Mouse (Mus musculus) monocyte, adult 5-6 weeks (primary cell): ENCODE data around the gene Zer1. TPM values are rescaled to one million over a fixed set of nuclear protein-coding genes. Genes with fewer than 3 reads are reported as not detected.
A peak's percentile ranks its signal among the peaks of the same experiment; 100 is the strongest.
"Not testable (repeated sequence)": the region's sequence is repeated elsewhere in the genome, so short reads cannot be mapped to it uniquely, and the experiment has no call there.

Experiments
- ATAC-seq: fragments of 153-309, 156-312 bp; replicated peaks from 2 replicates; pipeline ENCODE4 v1.8.0; 2017; ENCODE audit warnings: mild to moderate bottlenecking; ENCODE audit not compliant: low TSS enrichment, insufficient number of reproducible peaks, severe bottlenecking, poor library complexity, low FRiP score
- total RNA-seq: library from RNA; stranded (forward); fragments of 200-1000, 200-491, 200-594 nt; gene quantifications from 3 replicates; pipeline ENCODE4 v1.2.3, GENCODE M21; 2017

Gene Zer1
- total RNA-seq, 1 experiment from 2014 or later: 10.0 TPM

- 0 out of 2 replicates have a peak, but pooled peaks have one; percentile 18 for ATAC-seq
Observed at GRCm38 (mm10) chr2:30062249-30063093, 61.9 kb downstream of the Zer1 start.

- no peak for ATAC-seq
Observed at GRCm38 (mm10) chr2:30061215-30062166, 62.9 kb downstream of the Zer1 start.

GRCm38 (mm10) chr2:30058418-30058817 is 66.0 kb downstream of the Zer1 start:
- ATAC-seq: no peak

GRCm38 (mm10) chr2:30057223-30057904 is 67.0 kb downstream of the Zer1 start, which contains the start of gene Set:
Set (plus strand) TSS chr2:30057378.
- ATAC-seq: 0 out of 2 replicates have a peak, but pooled peaks have one; percentile 22

- no peak for ATAC-seq
Observed at GRCm38 (mm10) chr2:30056736-30057135, 67.6 kb downstream of the Zer1 start.

GRCm38 (mm10) chr2:30055310-30055709 is 69.1 kb downstream of the Zer1 start:
- not testable (repeated sequence) for ATAC-seq

GRCm38 (mm10) chr2:30051992-30052761 is 72.2 kb downstream of the Zer1 start:
- ATAC-seq: no peak

GRCm38 (mm10) chr2:30049831-30050230 is 74.6 kb downstream of the Zer1 start:
- ATAC-seq: no peak

GRCm38 (mm10) chr2:30048699-30049388 is 75.5 kb downstream of the Zer1 start, which contains the start of gene Wdr34:
Wdr34 (minus strand) TSS chr2:30048881.
- peak; percentile 92 for ATAC-seq

GRCm38 (mm10) chr2:30048101-30048501 is 76.3 kb downstream of the Zer1 start:
- no peak for ATAC-seq

Other genes with a start within 250 kb of the Zer1 start
- 76.9 to 105 TPM (median 89.7 TPM) in 3 replicates for gene Odf2, start 235.4 kb downstream of the Zer1 start, total RNA-seq
- gene Gle1, start 189.2 kb downstream of the Zer1 start, total RNA-seq: 62.8 to 92.3 TPM (median 86.3 TPM) in 3 replicates
- gene Sptan1, start 159.0 kb downstream of the Zer1 start, total RNA-seq: 296 to 354 TPM (median 326 TPM) in 3 replicates
- not detected in 3 replicates for gene Wdr34, start 75.7 kb downstream of the Zer1 start, total RNA-seq
- 427 to 462 TPM (median 441 TPM) in 3 replicates for gene Set, start 67.2 kb downstream of the Zer1 start, total RNA-seq
- 0.38 to 1.1 TPM (median 0.39 TPM) in 3 replicates for gene Pkn3, start 46.9 kb downstream of the Zer1 start, total RNA-seq
- gene Zdhhc12, start 30.9 kb downstream of the Zer1 start, total RNA-seq: 2.6 to 7.1 TPM (median 6.6 TPM) in 3 replicates
- 33.8 to 54.8 TPM (median 52.4 TPM) in 3 replicates for gene Tbc1d13, start 9.2 kb upstream of the Zer1 start, total RNA-seq
- gene Endog, start 46.9 kb upstream of the Zer1 start, total RNA-seq: 2.9 to 7.7 TPM (median 3.3 TPM) in 3 replicates
- gene Spout1, start 53.9 kb upstream of the Zer1 start, total RNA-seq: 5.2 to 12.6 TPM (median 8.4 TPM) in 3 replicates
- gene Kyat1, start 81.3 kb upstream of the Zer1 start, total RNA-seq: 1.2 to 4.5 TPM (median 2.9 TPM) in 3 replicates
- gene Lrrc8a, start 113.1 kb upstream of the Zer1 start, total RNA-seq: 8.1 to 13.5 TPM (median 9.8 TPM) in 3 replicates
- 1.8 to 2.0 TPM in 2 of 3 replicates, not detected in the other for gene Gm28035, start 116.0 kb upstream of the Zer1 start, total RNA-seq
- gene Phyhd1, start 141.6 kb upstream of the Zer1 start, total RNA-seq: 1.2 to 4.2 TPM (median 1.2 TPM) in 3 replicates
- not detected in 3 replicates for gene Gm28038, start 156.5 kb upstream of the Zer1 start, total RNA-seq
- gene Dolk, start 161.7 kb upstream of the Zer1 start, total RNA-seq: 9.3 to 14.3 TPM (median 11.0 TPM) in 3 replicates
- 13.8 to 16.5 TPM (median 16.0 TPM) in 3 replicates for gene Nup188, start 161.8 kb upstream of the Zer1 start, total RNA-seq
- gene Sh3glb2, start 234.8 kb upstream of the Zer1 start, total RNA-seq: 34.7 to 65.9 TPM (median 40.3 TPM) in 3 replicates
- gene Miga2, start 239.6 kb upstream of the Zer1 start, total RNA-seq: 6.9 to 14.1 TPM in 2 of 3 replicates, not detected in the other